Mouse (Mus musculus) liver (tissue): ENCODE data around the gene Med23.
A peak's percentile ranks its signal among the peaks of the same experiment; 100 is the strongest.

Experiments
- DNase-seq: peaks from one replicate; pipeline ENCODE4 v3.0.0-alpha.2; 2020; ENCODE audit warnings: mixed read lengths

Gene Med23

DNA sequence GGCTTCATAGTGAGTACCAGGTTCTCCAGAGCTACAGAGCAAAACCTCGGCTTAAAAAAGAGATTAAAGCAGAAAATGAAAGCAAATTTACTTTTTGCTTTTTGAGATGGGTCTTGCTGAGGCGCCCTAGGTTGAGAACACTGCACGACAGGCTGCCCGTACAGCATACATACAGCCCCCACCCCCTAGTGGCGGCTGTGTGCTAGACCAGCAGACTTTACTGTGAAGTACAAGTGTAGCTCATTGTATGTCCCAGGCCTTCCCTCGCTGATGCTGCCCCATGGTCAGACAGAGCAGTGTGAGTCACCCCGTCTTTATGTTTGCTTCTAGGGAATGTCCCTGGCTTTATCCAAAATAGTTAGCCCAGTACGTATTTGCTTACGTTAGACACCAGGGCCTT, 16.2 kb downstream of the Med23 start:
- DNase-seq, result peak; percentile 17

DNA sequence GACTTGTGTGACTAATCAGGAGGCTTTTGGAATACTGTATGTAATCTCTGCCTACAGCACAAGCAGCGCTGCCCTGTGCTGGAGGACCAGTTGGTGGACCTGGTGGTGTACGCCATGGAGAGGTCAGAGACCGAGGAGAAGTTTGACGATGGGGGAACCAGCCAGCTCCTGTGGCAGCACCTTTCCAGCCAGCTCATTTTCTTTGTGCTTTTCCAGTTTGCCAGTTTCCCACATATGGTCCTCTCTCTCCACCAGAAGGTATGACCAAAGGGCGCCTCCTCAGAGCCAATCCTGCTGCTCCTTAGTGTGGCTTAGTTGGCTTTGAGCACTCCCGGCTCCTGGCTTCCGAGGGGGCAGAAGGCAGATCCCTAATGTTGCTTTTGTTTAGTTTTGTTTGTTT, 18.6 kb downstream of the Med23 start:
- no peak for DNase-seq

DNA sequence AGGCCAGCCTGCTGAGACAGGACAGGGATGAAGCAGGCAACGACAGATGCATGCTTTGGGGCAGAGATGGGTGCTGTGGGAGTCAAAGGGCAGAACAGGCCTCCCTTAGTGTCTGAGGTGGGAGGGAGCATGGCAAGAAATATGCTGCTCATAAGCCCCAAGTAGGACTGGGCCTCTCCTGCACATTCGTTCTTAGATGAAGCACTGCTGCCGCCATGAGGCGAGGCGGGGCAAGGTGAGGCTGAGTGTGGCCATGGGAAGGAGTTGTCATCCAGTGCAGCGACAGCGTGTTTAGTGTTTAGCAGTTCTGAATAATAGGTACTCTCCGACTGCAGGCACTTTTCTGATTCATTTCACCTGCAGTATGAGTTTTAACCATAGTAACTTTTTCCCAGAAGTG, 26.1 kb downstream of the Med23 start:
- DNase-seq, result no peak

DNA sequence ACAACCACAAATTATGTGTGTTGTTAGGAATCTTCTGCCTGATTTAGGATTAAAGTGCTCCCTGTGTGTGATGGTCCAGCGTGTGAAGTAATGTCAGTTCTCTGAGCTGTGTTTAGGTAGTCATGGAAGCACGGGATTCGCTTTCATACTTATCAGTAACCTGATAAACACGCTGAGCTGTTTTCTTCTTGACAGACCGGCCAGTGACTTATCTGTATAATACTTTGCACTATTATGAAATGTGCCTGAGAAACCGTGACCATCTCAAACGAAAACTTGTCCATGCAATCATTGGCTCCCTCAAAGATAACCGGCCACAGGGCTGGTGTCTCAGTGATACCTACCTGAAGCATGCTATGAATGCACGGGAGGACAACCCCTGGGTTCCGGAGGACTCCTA, 35.8 kb downstream of the Med23 start:
- DNase-seq, result no peak

DNA sequence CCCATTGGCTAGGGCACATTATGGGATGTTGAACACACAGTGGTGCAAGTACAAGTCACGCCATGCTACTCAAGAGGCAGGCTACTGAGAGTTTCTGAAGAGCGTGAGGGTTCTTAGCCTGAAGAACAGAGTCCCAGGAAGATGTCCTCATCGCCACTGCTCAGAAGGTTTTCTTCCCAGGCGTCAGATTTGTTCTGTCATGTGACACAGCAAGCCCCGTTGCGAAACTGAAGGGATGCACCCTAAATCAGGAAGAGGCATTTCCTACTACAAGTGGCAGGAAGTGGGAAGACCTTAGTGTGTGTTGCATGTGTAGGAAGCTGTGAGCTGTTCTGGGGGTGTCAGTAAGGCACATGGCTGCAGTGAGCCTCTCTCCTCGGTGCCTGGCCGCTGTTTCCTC, 41.4 kb downstream of the Med23 start:
- peak; percentile 9 for DNase-seq

DNA sequence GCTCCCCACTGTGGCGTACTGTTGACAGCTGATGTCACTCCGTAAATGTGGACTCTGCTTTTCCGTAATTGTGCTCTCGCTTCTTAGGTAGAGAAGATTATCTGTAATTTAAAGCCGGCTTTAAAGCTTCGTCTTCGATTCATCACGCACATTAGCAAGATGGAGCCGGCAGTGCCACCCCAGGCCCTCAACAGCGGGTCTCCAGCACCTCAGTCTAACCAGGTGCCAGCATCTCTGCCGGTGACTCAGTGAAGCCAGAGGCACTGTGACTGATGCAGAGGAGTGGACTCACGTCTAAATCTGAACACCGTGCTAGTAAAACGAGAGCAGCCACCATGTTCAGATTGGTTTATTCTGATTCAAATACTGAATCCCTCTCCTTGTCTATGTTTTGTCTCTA, 42.8 kb downstream of the Med23 start:
- DNase-seq, result no peak

DNA sequence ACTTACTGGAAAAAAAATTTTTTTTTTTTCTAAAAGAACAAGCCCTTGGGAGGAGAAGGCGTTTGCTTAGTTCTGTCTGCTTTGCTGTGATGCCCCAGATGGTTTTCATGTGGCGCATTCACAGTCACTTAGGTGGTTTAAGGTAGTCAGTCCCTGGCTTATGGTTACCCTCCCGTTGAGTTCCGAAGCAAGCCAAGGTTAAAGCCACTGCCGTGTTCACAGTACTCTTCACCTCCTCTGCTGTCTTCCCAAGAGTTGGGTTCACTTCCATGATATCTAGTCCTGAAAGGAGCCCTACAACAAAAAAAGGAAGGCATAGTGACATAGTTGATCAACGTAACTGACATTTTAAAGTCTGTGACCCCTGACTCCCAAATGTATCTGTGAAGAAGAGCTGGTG, 45.7 kb downstream of the Med23 start:
- no peak for DNase-seq

DNA sequence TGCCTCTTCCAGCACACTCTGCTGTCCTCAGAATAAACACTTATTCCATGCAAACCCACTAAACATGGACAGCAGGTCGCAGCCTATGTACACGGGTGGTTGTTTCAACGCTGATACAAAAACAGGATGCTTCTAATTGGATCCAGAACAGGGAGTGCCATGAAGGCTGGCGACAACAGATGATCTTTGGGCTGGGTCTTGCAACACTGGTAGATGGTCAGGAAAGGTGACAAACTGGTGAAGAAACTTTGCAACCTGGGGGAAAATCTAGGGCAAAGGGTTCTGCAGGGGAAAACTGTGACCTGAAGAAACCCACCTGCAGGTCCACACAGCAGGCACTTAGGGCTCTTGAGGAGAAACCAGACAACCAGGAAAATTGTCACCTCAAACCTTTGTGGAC, 53.2 kb downstream of the Med23 start:
- no peak for DNase-seq

DNA sequence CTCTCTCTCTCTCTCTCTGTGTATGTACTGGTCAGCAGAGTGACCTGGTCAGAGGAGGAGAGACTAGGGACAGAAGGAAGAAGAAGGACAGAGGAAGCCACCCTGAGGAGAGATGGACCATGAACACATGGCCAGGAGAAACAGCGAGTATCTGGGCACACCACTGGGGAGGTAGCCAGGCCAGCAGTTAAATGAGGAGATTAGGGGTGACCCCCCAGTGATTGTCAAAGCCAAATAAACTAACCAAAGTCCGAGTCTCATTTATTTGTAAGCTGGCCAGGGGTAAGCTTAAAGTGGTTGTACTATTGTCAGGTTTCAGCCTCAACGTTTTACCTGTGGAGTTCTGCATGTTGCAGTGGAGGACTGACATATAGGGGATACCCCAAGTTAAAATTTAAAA, 54.5 kb downstream of the Med23 start:
- DNase-seq, result no peak

DNA sequence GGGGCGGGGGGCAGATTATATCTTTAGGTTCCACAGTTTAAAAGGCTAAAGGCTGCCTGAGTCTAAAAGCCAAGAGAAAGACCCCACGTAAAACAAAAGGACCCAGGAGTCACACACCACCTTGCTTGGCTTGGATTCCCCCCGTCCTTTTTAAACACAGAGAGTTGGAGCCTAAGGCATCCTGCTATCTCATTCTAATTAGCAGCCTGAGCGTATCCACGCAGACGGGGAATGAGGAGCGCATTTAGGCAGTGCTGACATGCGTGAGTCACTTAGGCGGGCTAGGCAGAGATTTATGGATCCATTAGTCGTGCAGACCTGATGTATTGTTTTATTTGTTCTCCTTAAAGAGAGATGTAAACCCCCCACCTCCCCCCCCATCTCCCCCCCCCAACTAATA, 56.6 kb downstream of the Med23 start:
- no peak for DNase-seq

DNA sequence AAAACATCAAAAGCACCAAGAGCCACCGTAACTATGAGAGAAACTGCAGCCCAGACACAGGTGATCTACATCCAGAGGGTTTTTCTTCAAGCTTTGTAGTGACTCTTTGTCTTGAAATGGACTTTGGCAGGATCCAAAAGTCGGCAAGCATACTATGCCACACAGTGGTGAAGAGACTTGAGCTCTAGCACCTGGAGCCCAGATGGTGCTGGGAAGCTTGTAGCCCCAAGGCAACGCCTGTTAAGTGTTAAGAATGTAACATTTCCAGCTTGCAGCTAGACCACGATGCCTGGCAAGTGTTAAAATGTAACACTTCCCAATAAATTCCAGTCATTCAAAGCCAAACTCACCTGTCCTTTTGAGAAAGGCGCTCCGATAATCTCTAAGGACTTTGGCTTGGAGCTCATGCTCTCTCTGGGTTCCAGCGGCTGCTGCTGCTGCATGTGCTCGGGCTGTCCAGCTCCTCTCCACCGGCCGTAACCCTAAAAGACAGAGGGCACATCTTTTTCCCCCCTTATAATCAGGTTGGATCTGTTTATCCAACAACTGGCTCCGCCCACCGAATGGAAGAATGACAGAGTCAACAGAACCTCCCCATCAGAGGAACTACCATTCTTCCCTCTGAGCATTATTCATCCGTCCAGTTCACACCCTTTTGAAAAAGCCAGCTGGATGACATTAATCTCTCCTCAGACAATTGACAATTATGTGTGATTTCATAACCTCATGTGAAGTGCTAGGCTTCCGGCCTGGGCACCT, 57.4 kb downstream of the Med23 start, which contains the start of gene Arg1:
Gene Arg1, minus strand, starts transcription at position 523 of the 759 bp plus-strand sequence.
- DNase-seq, result no peak

DNA sequence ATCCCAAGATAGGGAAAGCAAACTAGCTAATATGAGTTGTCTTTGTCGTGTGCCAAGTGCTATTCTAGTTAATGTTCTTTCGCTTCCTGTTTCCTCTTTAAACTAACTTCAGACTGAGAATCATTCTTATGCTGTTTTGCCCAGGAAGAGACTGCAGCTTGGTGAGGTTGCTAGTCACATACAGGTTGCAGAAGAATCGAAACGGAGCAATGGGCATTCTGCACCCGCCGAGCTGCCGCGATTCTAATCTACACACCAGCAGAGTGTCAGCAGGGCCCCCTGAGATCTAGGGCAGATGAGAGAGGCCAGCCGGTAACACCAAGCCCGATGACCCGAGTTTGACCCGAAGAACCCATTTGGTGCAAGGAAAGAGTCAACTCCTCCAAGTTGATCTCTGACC, 58.3 kb downstream of the Med23 start:
- DNase-seq, result no peak

DNA sequence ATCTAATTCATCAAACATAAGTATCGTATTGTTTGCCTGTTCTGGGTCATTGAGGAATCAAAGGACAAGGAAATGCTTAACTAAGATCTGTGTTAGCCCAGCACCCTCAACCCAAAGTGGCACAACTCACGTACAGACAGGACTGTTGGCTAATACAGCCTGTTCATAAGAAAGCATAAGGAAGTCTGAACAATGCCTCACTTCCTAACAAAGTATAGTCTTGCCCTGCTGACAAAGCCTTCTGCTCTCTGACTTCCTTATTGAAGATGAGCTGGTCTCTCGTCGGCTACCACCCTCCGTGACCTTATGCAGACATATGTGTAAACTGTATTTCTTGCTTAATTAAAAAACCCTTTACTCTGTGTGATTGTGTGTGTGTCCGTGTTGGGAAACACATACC, 60.4 kb downstream of the Med23 start:
- DNase-seq, result no peak

DNA sequence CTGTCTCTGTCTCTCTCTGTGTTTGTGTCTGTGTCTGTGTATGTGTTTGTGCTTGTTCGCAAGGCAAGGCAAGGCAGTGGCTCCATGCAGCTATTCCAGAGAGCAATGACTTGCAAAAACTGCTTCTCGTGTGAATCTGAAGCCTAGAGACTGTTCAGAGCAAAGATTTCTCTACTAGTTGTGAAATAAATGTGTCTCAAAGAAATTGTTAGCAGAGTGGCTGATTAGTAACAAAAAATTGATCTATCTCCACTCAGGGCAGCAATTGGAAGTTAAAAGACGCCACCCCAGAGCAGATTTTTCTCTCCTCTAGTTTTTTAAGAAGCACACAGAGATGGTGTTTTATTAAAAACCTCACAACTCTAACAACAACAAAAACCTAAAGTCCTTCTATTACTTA, 78.1 kb downstream of the Med23 start:
- DNase-seq, result no peak

DNA sequence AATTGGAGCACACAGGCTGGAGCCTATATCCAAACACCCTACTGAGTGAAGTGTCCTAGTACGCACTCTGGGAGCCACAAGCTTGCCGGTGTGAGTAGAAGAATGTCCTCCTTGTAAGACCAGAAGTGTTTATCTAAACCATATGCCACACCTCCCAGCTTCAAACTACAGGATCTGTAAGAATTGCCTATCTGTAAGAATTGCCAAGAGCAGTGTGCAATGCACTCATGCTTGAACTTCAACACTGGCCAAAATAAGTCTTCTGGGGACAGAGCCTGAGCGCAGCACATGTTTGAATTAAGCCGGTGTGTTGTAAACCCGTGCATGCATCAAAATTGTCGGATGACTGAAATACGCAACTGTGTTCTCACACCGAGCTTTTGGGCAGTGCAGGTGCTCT, 78.5 kb downstream of the Med23 start:
- no peak for DNase-seq

DNA sequence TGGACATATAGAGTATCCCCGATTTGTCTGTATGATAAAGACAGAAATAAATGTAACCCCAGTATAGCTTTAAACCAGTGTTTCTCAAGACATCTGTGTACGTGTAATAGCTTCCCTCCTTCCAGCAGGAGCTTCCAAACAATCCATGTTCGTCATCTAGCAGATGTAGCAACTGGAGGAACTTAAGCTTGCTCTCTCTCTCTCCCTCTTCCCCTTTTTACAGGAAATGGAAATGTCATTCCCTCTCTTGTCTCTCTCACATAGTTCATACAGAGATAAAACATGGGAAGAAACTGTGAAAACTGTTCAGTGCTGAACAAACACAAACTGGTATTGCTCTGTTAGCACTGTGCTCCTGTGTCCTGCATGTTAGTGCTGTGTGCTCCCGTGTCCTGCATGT, 80.4 kb downstream of the Med23 start:
- no peak for DNase-seq

DNA sequence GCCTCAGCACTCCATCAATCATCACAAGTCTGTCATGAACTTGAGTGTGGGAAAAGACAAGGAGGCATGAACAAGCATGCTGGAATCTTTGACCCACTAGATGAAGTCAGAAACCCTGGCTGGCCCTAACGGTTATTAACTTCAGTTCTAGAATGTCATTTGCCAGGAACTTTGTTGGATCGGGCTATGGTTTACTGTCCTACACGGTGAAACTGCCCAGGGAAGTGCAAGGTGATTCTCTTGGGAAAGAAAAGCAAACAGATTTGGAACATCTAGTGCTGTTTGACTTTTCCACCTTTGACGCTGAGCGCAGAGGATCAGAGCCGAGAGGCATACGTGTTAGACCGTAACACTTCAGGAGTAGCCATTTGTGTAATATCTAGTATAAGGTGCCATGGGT, 81.8 kb downstream of the Med23 start:
- DNase-seq, result no peak

DNA sequence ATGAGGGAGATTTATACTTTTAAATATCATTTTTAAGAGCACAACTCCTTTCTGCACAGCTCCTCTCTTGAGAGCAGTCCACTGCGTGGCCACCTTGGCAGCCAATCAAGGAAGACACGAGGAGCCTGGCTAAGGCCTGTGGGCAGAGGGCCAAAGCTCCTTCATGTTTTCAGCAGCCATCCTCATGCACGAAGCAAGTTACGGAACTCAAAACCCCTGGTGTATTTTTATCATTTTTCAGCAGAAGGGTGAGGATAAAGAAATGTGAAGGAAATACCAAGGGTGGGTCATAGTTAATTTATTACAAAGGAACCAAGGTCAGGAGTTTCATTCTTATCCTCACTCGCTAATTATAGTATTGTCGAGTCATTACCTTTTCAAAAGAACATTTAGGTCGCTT, 82.8 kb downstream of the Med23 start:
- DNase-seq, result no peak

DNA sequence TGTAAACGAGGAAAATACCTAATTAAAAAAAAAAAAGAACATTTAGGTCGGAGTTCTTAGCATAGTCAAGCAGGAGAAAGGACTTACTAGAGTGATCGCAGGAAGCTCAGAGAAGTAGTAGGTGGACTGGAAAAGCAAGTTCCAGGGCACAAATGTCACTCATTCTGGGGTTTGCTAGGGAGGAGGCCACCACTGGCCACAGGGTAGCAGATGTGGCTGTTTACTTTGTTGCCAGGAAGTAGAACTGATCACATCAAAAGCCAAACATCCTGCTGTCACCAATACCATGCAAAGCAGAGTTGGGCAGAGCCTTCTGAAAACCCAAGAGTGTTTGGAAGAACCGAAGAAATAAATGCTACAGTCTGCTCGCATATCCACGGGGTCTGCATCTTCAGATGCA, 84.1 kb downstream of the Med23 start:
- DNase-seq, result no peak

DNA sequence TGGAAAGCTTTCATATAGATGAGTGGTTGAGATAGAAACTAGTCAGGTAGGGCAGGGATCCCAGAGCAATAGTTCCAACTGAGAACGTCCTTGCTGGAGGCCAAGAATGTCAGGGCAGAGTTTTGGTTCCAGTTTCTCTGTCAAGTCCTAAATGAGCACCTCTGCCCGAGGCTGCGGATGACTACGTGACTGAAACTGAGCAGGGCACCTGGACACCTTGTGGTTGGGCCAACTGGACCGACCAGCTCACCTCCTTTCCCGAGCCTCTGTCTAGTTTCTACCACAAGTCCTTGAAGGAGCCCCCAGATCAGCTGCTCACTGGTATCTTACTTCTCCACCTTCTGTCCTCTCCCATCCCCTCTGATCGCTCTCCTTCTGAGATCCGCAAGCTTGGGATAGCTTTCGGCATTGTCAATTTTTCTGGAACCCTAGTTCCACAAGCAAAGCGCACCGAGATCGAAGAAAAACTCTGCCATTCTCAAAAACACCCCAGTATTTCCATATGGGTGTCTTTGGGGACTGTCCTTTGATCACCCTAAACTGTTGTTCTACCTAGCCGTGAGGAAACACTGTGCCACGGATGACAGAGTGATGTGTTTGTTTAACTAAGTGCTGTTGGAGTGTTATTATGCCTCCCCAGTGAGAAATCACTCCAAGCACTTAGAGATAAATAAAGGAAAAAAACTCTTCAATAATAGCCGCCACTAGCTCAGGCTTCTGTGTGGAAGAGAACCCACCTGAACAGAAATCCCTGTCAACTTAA, 88.7 kb downstream of the Med23 start:
- DNase-seq, result no peak

DNA sequence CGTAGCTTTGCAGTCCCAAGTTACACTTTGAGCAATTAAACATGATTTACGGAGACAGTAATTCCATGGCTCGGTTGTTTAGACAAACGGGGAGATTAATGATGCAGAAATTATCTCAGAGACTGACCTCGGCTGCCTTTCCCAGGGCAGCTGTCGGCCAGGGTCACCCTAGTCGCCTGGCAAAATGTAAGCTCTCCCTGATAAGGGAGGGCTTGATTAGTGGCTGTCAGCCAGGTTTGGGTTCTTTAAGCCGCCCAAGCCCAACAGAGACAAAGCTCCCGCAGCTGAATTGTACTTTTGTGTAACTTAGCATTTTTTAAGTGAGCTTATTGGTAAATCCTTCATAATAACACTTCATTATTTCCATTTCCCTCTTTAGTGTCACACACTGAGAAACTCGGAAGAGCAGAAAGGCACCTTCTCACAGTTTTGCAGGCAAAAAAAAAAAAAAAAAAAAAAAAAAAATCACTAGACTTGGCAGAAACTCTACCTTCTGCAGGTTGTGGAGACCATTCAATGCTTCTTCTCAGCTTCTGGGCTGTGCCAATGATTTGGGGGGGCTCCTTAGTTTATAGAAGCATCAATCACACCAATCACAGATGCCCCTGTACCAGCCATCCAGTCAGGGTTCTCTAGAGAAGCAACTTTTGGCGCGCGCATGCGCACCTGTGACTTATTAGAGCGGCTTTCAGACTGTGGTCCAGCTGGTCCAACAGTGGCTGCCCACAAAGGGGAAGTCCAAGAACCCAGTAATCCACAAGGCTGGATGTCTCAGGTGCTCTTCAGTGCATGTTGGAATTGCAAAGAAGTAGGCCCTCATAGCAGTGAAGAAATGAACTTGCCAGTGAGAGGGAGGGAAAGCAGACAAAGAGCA, 89.5 kb downstream of the Med23 start:
- DNase-seq, result no peak

DNA sequence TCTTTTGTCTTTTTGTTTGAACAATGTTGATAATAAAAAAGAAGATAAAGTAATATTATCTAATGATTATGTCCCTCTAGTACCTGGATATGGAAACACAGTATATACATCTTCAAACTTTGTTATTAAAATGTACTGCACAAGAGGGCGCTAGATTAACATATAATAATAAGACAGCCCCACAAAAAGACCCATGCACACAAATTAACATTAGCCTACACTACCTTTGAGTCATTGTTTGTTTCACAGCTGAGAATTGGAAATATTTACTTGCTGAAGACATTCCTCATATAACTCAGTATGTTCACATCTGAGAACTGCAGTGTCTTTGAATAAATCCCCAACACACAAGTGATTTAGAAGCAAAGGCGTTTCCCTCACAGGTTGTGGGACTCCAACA, 91.3 kb downstream of the Med23 start:
- no peak for DNase-seq

DNA sequence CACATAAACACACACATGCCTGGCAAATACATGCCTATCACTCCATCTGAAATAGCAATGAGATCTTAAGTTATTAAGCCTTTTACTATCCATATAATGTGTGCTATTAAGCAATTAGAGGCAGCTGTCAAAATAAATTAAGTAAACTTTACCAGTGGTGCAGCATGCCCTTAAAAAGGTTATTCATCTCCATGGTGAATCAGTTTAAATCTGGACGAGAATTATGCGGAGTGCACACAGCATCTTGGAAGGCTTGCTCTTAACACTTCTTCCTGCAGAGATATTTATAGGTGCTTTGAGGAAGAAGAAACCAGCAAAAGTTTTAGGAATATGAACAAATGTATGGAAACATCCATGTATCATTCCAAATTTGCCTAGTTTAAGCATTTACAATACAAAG, 92.1 kb downstream of the Med23 start:
- no peak for DNase-seq
